Mouse (Mus musculus) intestine, embryonic 16.5 days (tissue): ENCODE data around the gene Gm49673. TPM values are rescaled to one million over a fixed set of nuclear protein-coding genes. Genes with fewer than 3 reads are reported as not detected.
"Not testable (repeated sequence)": the region's sequence is repeated elsewhere in the genome, so short reads cannot be mapped to it uniquely, and the experiment has no call there.

Experiments used
- ATAC-seq: fragments of 200-750 bp; cut with Nextera tagmentation; 2 replicates; pipeline ENCODE4 v1.8.0; 2017; ENCODE audit warnings: moderate TSS enrichment, moderate library complexity
- H3K27ac ChIP-seq: fragments of 300-500 bp; sonication (generic); 2 replicates; pipeline ENCODE4 v1.5.1; 2014; ENCODE audit warnings: mild to moderate bottlenecking, low read length
- H3K27me3 ChIP-seq: fragments of 300-500 bp; sonication (generic); replicated peaks from 2 replicates; pipeline ENCODE4 v1.6.1; 2014; ENCODE audit warnings: low read length, control low read depth, mixed read lengths; ENCODE audit not compliant: control insufficient read depth, insufficient read depth
- H3K36me3 ChIP-seq: fragments of 300-500 bp; sonication (generic); 2 replicates; pipeline ENCODE4 v1.6.1; 2014; ENCODE audit warnings: low read length, control low read depth; ENCODE audit not compliant: control insufficient read depth, insufficient read depth
- H3K4me1 ChIP-seq: fragments of 300-500 bp; sonication (generic); 2 replicates; pipeline ENCODE4 v1.6.1; 2014; ENCODE audit warnings: low read length, control low read depth, mixed read lengths; ENCODE audit not compliant: control insufficient read depth, insufficient read depth
- H3K4me2 ChIP-seq: fragments of 300-500 bp; sonication (generic); 2 replicates; pipeline ENCODE4 v1.6.1; 2014; ENCODE audit warnings: low read depth, low read length, control low read depth
- H3K4me3 ChIP-seq: fragments of 300-500 bp; sonication (generic); 2 replicates; pipeline ENCODE4 v1.5.1; 2014; ENCODE audit warnings: mild to moderate bottlenecking, low read length
- H3K9ac ChIP-seq: fragments of 300-500 bp; sonication (generic); 2 replicates; pipeline ENCODE4 v1.6.1; 2014; ENCODE audit warnings: low read depth, low read length
- H3K9me3 ChIP-seq: fragments of 300-500 bp; sonication (generic); 2 replicates; pipeline ENCODE4 v1.6.1; 2016; ENCODE audit warnings: low read length, control low read depth; ENCODE audit not compliant: control insufficient read depth
- WGBS: fragments of 180-500 bp; shearing (Covaris S2); extraction: QIAGEN DNeasy Blood & Tissue Kit; methylation state at CpG from one replicate; pipeline ENCODE4 v1.1.7; 2014; 5-methylcytosine and 5-hydroxymethylcytosine counted together
- polyA plus RNA-seq: library from polyadenylated mRNA; unstranded; fragments of >200 nt; fragmentation: Nextera tagmentation; extraction: Ambion mirVana; gene quantifications from 2 replicates; pipeline ENCODE4 v1.2.1, GENCODE M21; 2015

Gene Gm49673
- polyA plus RNA-seq, 1 experiment from 2014 or later, result not detected

DNA sequence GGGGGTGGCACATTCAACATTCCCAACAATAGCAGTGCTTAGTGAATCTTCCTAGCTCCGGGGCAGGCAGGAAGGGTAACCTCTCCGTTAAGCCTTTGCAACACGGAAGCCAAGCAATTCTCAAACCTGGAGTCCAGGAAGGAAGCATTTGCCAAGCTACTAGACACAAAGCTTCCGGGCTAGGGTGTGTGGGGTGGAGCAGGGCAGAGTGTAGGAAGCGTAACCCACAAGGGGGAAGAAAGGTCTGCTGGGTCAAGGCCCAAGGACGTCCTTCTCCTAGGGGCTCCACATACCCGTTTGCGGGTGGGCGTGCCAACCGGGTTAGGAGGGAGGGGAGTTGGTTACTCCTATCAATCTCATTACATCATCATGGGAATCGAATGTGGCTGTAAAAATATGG is 31.2 kb downstream of the Gm49673 start:
- not testable (repeated sequence) for H3K27me3 ChIP-seq, H3K27ac ChIP-seq
- 71% methylated on average over 6 of the region's 11 CpGs for WGBS

GRCm38 (mm10) chr17:8112199-8112598 is 35.4 kb downstream of the Gm49673 start:
- H3K4me3 ChIP-seq, H3K4me1 ChIP-seq, H3K4me2 ChIP-seq, ATAC-seq, H3K36me3 ChIP-seq, H3K9ac ChIP-seq, H3K27ac ChIP-seq, H3K9me3 ChIP-seq, H3K27me3 ChIP-seq: not testable (repeated sequence)
- WGBS, result no CpG with 5 or more reads among the region's 1 CpGs

More for the DNA sequence above, 31.2 kb downstream of the Gm49673 start:
- H3K9me3 ChIP-seq, ATAC-seq, H3K4me1 ChIP-seq, H3K4me3 ChIP-seq, H3K36me3 ChIP-seq, H3K9ac ChIP-seq, H3K4me2 ChIP-seq: not testable (repeated sequence)

DNA sequence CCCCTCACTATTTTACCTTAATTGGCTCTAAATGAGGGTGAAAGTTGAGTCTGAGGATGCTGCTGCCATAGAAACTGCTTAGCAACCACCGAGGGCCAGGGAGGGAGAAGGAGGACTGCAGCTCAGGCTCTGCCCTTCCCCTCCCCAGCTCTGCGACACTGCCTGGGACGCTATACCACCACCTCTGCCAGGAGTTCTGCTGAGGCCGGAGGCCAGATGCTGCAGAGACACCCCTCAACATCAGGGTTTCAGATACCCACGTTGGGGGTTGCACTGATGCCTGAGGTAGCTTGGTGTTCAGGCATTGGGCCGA is 46.3 kb downstream of the Gm49673 start:
- H3K27ac ChIP-seq, H3K9ac ChIP-seq, H3K9me3 ChIP-seq, H3K4me3 ChIP-seq, H3K4me2 ChIP-seq, H3K36me3 ChIP-seq, H3K4me1 ChIP-seq, ATAC-seq, H3K27me3 ChIP-seq: not testable (repeated sequence)
- 20% methylated on average over 2 of the region's 6 CpGs for WGBS

GRCm38 (mm10) chr17:8100405-8101296 is 46.9 kb downstream of the Gm49673 start:
- not testable (repeated sequence) for H3K9me3 ChIP-seq, H3K27ac ChIP-seq, ATAC-seq, H3K4me2 ChIP-seq, H3K36me3 ChIP-seq, H3K27me3 ChIP-seq, H3K4me3 ChIP-seq, H3K9ac ChIP-seq, H3K4me1 ChIP-seq
- WGBS, result 50% methylated on average over 6 of the region's 26 CpGs

DNA sequence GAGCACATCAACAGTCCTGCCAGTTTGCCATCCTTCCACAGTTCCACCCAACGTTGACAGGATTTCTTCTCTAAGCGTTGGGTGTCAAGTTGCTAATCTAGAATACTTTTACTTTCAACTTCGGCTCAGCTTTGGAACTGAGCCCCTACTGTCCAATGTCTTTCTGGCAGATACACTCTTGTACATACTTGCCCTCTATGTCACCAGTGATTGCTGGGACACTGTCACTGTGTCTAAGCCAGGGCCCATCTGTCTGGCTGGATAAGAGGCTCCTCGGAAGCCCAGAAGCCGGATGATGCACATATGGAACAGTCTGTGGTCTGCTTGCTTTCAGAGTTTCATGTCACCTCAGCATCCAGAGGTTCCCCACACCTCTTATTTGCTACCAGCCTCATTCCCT is 51.4 kb downstream of the Gm49673 start:
- not testable (repeated sequence) for H3K4me1 ChIP-seq, H3K36me3 ChIP-seq, ATAC-seq, H3K27me3 ChIP-seq, H3K27ac ChIP-seq, H3K9ac ChIP-seq, H3K4me3 ChIP-seq, H3K9me3 ChIP-seq, H3K4me2 ChIP-seq
- 67% methylated on average over 3 of the region's 5 CpGs for WGBS

GRCm38 (mm10) chr17:8095653-8096052 is 51.9 kb downstream of the Gm49673 start:
- not testable (repeated sequence) for H3K9ac ChIP-seq, H3K4me2 ChIP-seq, H3K27ac ChIP-seq, H3K4me1 ChIP-seq, H3K36me3 ChIP-seq, H3K27me3 ChIP-seq, H3K9me3 ChIP-seq, H3K4me3 ChIP-seq, ATAC-seq
- WGBS, result 63% methylated on average over 3 of the region's 5 CpGs

DNA sequence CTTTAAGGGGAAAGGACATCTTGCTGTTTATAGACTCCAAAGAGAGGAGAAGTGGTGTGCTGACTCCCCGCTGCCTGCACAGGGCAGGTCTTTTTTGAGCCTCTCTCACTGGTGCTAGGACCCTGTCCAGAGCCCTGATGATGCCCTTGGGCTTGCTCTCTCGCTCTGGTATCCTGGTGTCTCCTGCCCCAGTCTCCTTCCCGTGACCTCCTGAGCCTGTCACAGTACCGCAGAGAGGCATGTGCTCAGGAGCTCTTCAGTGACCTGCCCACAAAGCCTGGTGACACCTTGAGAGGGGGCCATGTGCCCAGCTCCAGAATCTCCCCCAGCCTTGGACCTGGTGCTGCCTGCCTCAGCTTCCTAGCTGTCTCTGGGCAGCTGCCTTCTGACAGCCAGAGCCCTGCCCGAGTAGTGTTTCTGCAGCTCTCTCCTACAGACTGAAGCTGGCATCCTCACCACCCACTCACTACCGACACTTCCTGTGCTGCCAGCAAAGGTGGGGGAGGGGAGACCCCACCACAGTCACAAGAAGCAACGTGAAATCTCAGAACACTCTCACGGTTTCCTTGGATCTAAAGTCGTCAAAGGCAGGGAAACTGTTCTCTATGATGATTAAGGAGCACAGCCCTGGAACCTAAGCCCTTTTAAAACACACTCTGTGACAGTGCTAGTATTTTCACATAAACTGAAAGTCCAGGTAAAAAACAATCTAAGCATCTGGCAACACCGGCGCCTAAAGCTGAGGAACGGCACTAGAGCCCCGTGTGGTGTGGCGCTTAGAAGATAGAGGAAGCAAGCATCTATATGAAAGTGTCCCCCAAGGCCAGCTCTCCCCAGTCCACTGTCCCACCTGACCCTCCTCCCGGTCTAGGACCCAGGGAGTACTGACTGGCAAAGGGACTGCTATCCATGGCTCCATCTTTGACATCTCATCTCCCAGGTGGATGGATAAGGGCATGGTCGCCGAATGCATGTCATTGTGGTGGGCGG is 54.8 kb downstream of the Gm49673 start:
- H3K27me3 ChIP-seq, ATAC-seq, H3K4me1 ChIP-seq, H3K36me3 ChIP-seq, H3K27ac ChIP-seq, H3K4me3 ChIP-seq, H3K9me3 ChIP-seq, H3K9ac ChIP-seq, H3K4me2 ChIP-seq: not testable (repeated sequence)
- 64% methylated on average over 3 of the region's 18 CpGs for WGBS

DNA sequence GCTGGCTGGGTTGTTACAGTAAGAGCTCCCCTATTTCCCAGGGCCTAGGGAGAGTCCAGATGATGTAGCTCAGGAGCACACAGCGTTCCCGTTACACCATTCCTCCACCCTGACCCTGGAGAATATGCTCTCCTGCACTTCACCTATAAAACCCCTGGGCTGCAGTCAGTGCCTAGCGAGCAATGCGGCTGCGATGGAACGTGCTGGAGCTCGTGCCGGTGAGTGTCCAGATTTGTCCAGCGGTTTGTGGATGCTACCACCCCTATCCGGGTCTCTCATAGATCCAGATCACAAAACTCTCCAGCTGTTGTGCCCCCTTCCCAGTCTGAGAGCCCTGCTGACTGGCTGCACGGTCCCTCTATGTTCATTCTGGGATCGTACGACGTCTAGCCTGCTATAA is 56.3 kb downstream of the Gm49673 start:
- not testable (repeated sequence) for H3K36me3 ChIP-seq, H3K4me2 ChIP-seq, H3K9ac ChIP-seq, H3K4me1 ChIP-seq, H3K27me3 ChIP-seq, H3K9me3 ChIP-seq, H3K4me3 ChIP-seq, ATAC-seq, H3K27ac ChIP-seq
- WGBS, result 89% methylated on average over 14 of the region's 14 CpGs

DNA sequence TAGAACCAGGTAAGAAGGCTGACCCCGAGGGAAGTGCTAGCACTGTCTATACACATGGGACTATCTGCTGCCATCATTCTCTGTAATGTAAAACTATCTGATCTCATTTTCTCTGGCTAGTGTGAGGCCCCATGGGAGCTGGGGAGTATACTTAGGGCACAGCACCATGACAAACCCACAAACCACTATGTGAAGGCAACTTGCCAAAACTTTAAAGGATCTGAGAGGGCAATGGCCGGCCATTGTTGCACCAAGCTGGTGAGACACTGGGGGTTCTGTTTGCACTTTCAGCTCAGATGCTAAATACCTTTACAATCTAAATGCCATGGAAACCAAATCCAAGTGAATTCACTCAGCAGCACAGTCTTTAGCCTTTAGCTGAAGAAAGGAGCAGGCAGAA is 77.7 kb downstream of the Gm49673 start:
- H3K4me2 ChIP-seq, H3K27me3 ChIP-seq, H3K9me3 ChIP-seq, H3K4me1 ChIP-seq, H3K27ac ChIP-seq, H3K9ac ChIP-seq, ATAC-seq, H3K36me3 ChIP-seq, H3K4me3 ChIP-seq: not testable (repeated sequence)
- 85% methylated on average over 1 of the region's 2 CpGs for WGBS
